Mouse (Mus musculus) heart, adult 2 months (tissue): ENCODE measurements at regions not wholly inside any gene's neighbourhood (a gene's known extent, or its start where the extent isn't known, plus 50 kb on each side); places are given as distances from the start of the nearest gene placed in this dataset.

Experiments
- CTCF ChIP-seq: fragments of 200-600 bp; IDR thresholded peaks from 2 replicates; pipeline ENCODE4 v1.8.1; 2022; ENCODE audit warnings: antibody characterized with exemption, mild to moderate bottlenecking, moderate library complexity
- EP300 ChIP-seq: fragments of 200-500 bp; IDR thresholded peaks from 2 replicates; pipeline ENCODE4 v1.6.1; 2011; ENCODE audit warnings: low read depth, low read length, control low read depth; ENCODE audit not compliant: insufficient read depth
- POLR2A ChIP-seq: fragments of 200-500 bp; IDR thresholded peaks from 2 replicates; pipeline ENCODE4 v1.6.1; 2011; ENCODE audit warnings: mild to moderate bottlenecking, low read depth, low read length, control low read depth; ENCODE audit not compliant: insufficient read depth

DNA sequence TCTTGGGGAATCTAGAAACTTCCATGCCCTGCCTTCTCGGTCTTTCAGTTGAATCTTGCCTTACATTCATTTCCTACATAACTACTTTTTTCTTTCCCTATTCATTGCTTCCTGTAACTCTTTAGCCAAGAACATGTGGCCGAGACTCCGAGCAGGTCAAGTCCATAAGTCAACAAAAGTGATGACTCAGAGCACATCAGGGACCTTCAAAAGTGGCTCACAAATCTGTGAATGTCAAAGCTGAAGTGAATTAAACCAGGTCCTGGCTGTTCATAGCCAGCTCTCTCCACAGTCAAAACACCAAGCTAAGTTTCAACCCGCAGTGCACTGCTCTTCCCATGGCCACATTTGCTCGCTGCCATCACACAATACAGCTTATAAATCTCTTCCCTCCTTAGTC, 252.5 kb upstream of the Zfp703 start:
- TF ChIP-seq POLR2A (no peak), CTCF (no peak), EP300 (no peak)
